Mouse (Mus musculus) megakaryocyte, embryonic 14.5 days (primary cell): ENCODE data around the gene Rps6ka4. TPM values are rescaled to one million over a fixed set of nuclear protein-coding genes. Genes with fewer than 3 reads are reported as not detected.

Experiments used
- H3K27me3 ChIP-seq: replicated peaks from 2 replicates; pipeline ENCODE3; 2012; ENCODE audit warnings: inconsistent platforms
- H3K36me3 ChIP-seq: replicated peaks from 2 replicates; pipeline ENCODE3; 2012; ENCODE audit warnings: low read length, inconsistent platforms, mixed read lengths
- H3K4me1 ChIP-seq: 2 replicates; pipeline ENCODE4 v1.6.1; 2012; ENCODE audit warnings: inconsistent platforms
- H3K4me3 ChIP-seq: replicated peaks from 2 replicates; pipeline ENCODE3; 2012; ENCODE audit warnings: moderate library complexity, mild to moderate bottlenecking, inconsistent platforms
- H3K9me3 ChIP-seq: 2 replicates; pipeline ENCODE4 v1.6.1; 2012; ENCODE audit warnings: inconsistent platforms
- FLI1 ChIP-seq: IDR thresholded peaks from 2 replicates; pipeline ENCODE4 v1.6.1; 2012; ENCODE audit warnings: low read length, inconsistent platforms, mixed read lengths
- GATA1 ChIP-seq: IDR thresholded peaks from 3 replicates; pipeline ENCODE4 v1.6.1; 2012; ENCODE audit warnings: mixed read lengths, low read length, inconsistent platforms, borderline replicate concordance
- polyA plus RNA-seq: library from polyadenylated mRNA; stranded (reverse); fragments of >175 nt; gene quantifications from 2 replicates; pipeline ENCODE4 v1.2.3, GENCODE M21; 2012; ENCODE audit warnings: low replicate concordance; ENCODE audit not compliant: insufficient read depth

Gene Rps6ka4
- polyA plus RNA-seq: 32.8 and 44.2 TPM in 2 replicates

DNA sequence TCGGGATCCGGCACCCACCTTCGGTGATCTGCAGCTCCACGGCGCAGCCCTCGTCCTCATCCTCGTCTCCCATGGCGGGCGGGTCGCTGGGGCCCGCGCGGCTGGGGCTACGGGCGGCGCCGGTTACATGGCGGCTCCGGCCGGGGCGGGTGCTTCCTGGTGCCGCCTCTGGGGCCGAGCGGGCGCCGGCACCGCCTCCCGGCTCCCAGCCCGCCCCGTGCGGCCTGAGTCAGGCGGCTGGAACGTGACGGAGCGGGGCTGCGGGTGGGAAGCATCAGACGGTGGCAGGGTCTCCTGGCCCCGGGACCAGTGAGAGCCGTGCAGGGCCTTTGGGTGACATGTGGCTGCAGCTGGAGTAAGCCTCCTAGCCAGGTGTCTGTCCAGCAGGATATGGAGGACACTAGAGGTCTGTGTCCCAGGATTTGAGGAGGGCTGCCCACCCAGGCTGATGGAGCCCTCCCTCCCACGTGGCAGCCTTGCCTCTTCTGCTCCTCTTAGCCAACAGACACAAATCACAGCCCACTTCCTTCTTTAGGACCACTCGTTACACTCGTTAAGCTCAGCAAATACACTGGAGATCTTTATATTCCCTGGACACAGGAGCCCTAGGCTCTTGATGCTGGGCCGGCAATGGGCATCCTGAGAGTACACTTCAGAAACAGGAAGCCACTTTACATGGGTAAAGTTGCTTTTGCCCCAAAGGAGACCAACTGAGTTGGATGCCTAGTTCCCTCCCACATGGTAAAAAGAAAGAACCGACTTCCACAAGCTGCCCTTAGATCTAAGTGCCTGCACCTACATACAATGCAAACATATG, at the start of gene Rps6ka4:
Gene Rps6ka4, minus strand, starts transcription at position 162 of the 817 bp plus-strand sequence.
- TF ChIP-seq FLI1 (no peak), GATA1 (no peak)
- Histone ChIP-seq H3K4me1 (peaks cover 31% of the 10 kb centered on the region), H3K9me3 (no peaks in the 10 kb centered on the region), H3K36me3 (peaks cover 59% of the 10 kb centered on the region), H3K4me3 (peak within 1 kb of the TSS; percentile 100), H3K27me3 (no peaks in the 10 kb centered on the region)

DNA sequence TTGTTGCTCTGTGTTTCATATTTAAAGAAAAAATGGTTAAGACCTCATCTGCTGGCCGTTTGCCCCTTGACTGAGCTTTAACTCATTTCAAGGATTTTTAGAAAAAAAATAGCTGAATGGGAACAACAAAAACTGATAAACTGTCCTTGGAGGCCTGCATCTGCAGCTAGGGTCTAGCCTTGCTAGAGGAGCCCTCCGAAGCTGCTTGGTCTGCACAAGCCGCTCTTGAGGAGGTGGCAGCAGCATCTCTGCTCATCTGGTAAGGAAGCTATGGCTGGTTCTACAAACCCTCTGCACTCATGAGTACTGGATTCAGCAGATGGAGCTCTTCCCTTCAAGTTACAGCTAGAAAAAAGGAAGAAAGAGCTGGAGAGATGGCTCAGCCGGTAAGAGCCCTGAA, 37.5 kb upstream of the Rps6ka4 start:
- H3K36me3 ChIP-seq: peaks cover 3% of the 10 kb centered on the region
- no peak overlapping the region for H3K4me3 ChIP-seq
- peaks cover 43% of the 10 kb centered on the region for H3K4me1 ChIP-seq
- TF ChIP-seq FLI1 (no peak), GATA1 (no peak)
- peaks cover 4% of the 10 kb centered on the region; the same call in 1 of the 2 replicates for H3K9me3 ChIP-seq
- no peaks in the 10 kb centered on the region for H3K27me3 ChIP-seq

DNA sequence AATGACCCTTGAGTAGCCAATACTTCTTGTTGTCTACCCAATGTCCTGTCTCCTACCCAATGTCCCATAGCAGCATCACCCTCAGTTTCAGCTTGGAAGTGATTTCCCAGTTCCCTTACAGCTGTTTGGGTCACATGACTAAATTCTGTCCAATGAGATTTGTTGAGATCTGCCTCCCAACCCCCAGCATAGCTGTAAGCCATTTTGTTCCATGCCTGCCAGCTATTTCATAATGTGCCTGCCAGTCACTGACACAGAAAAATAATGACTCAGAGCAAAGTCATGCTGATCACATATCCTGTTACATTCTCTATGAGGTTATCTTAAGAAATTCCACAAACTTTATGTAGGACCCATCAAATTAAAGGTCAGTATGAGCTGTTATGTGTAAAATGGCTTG, 36.4 kb upstream of the Rps6ka4 start:
- no peak overlapping the region for H3K4me3 ChIP-seq
- peaks cover 3% of the 10 kb centered on the region for H3K36me3 ChIP-seq
- peaks cover 55% of the 10 kb centered on the region for H3K4me1 ChIP-seq
- H3K27me3 ChIP-seq: no peaks in the 10 kb centered on the region
- TF ChIP-seq GATA1 (no peak), FLI1 (no peak)
- peaks cover 4% of the 10 kb centered on the region; the same call in 1 of the 2 replicates for H3K9me3 ChIP-seq

DNA sequence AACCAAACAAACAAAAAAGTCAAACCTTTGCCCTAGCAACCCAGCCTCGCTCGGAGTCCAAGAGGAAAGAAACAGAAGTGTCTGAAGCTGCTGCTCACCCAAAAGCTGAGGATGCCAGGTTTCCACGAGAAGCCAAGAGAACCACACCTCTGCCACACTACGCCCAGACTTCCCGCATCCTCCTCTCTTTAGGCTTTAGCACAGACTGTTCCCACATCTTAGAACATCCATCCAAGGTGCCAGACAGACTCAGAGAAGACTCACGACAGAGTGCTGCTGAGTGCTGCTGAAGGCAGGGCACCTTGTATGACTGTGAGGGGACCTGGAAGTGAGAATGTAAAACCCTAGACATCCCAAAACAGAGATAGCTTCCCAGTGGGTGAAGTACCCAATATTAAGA, 35.4 kb upstream of the Rps6ka4 start:
- peaks cover 3% of the 10 kb centered on the region for H3K36me3 ChIP-seq
- H3K4me3 ChIP-seq: no peak overlapping the region
- H3K9me3 ChIP-seq: peaks cover 4% of the 10 kb centered on the region; the same call in 1 of the 2 replicates
- H3K4me1 ChIP-seq: peaks cover 65% of the 10 kb centered on the region
- no peaks in the 10 kb centered on the region for H3K27me3 ChIP-seq
- TF ChIP-seq GATA1: no peak
- TF ChIP-seq FLI1: no peak

DNA sequence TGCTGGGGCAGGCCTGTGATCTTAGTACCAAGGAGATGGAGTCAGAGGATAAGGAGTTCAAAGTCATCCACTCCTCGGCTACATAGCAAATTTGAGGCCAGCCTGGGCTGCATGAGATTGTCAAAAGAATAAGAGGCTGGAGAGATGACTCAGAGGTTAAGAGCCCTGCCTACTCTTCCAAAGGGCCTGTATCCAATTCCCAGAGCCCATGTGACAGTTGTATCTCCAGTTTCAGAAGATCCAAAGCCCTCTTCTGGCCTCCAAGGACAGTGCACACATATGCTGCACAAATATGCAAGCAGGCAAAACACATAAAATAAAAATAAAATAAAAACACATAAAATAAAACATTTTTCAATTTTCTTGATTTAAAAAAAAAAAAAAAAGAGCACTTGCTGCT, 33.8 kb upstream of the Rps6ka4 start:
- H3K27me3 ChIP-seq: no peaks in the 10 kb centered on the region
- H3K9me3 ChIP-seq: no peaks in the 10 kb centered on the region; the same call in 1 of the 2 replicates
- H3K4me3 ChIP-seq: no peak overlapping the region
- no peaks in the 10 kb centered on the region for H3K36me3 ChIP-seq
- H3K4me1 ChIP-seq: peaks cover 74% of the 10 kb centered on the region
- TF ChIP-seq FLI1 (no peak), GATA1 (no peak)

DNA sequence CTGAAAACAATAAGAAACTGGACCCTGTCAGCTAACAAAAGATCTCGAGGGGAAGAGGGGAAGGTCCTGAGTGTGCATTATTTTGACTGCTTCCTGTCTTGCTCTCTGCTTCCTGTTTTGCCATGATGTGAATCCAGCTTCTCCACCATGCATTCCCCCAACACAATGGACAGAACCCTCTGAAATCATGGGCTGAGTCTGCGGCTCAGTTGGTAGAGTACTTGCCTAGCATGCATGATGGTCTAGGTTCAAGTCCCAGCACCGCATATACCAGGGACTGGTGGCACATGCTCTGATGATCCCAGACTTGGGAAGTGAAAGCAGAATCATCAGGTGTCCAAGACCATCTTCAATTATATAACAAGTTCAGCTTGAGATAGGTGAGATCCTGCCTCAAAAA, 32.3 kb upstream of the Rps6ka4 start:
- Histone ChIP-seq H3K4me1 (peaks cover 72% of the 10 kb centered on the region), H3K9me3 (no peaks in the 10 kb centered on the region), H3K4me3 (peak overlapping the region; percentile 64), H3K36me3 (no peaks in the 10 kb centered on the region), H3K27me3 (no peaks in the 10 kb centered on the region)
- TF ChIP-seq GATA1 (no peak), FLI1 (no peak)

DNA sequence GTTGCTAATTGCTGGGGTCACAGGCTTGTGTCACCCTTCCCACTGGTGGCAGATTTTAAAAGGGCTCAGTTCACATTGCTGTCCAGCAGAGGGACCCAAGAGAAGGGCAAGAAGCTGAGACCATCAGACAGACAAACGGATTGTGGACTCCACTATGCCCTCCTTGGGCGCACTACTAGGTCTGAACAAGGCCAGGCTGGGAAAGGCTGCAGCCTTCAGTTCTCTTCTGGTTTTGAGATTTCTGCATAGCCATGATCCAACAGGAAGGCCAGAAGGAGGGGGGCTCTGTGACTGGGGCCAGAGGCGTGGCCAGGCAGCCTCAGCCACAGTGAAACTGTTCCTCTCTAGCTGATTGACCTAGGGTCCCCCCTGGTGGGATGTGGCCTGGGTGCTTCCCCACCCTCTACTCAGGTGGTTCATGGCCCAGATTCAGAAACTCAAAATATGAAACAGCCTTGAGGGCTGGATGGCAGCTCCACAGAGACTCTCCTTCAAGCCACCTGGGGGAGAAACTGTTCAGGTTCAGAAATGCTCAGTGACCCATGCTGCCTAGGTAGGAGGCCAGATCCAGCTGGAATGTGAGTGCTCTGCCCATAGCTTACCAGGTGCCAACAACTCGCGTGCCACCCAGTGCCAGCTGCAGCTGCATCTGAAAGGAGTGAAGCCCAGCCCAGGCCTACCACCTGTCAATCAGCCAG, 31.3 kb upstream of the Rps6ka4 start:
- H3K27me3 ChIP-seq: no peaks in the 10 kb centered on the region
- no peaks in the 10 kb centered on the region for H3K36me3 ChIP-seq
- no peaks in the 10 kb centered on the region for H3K9me3 ChIP-seq
- peak overlapping the region; percentile 85 for H3K4me3 ChIP-seq
- TF ChIP-seq FLI1 (no peak), GATA1 (no peak)
- H3K4me1 ChIP-seq: peaks cover 65% of the 10 kb centered on the region

DNA sequence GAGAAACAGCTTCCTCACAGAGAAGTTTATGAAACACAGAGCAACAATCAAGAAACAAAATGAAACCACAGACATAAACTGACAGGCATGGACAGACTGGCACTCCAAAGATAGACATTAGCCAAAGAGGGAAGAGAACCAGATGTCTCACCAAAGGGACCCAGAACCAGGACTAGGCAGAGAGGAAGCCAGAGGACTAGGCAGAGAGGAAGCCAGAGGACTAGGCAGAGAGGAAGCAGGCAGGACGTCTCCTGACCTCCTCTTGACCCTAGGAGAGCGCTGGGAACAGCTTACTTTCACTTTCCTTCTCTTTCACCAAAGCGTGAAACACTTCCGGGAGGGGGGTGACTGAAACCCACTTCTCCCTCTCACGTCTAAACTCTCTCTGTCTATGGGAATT, 28.9 kb upstream of the Rps6ka4 start:
- H3K4me3 ChIP-seq: peak overlapping the region; percentile 91
- H3K27me3 ChIP-seq: no peaks in the 10 kb centered on the region
- H3K4me1 ChIP-seq: peaks cover 47% of the 10 kb centered on the region
- no peak for TF ChIP-seq GATA1
- no peak for TF ChIP-seq FLI1
- no peaks in the 10 kb centered on the region for H3K9me3 ChIP-seq
- peaks cover 5% of the 10 kb centered on the region for H3K36me3 ChIP-seq

DNA sequence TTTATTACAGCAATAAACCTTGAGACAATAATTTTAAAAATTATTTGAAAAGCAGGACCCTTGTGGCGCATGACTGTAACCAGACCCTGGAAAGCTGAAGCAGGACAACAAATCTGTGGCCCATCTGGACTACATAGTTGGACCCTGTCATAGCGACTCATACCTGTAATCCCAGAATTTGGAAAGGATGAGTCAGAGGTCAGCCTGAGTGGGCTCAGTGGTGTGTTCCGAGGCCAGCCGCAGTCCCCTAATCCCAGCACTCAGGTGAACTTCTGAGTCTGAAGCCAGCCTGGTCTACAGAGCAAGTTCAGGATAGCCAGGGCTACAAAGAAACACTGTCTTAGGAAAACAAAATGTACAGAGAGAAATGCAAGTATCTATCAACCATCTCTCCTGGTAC, 21.0 kb upstream of the Rps6ka4 start:
- H3K27me3 ChIP-seq: no peaks in the 10 kb centered on the region
- H3K4me1 ChIP-seq: peaks cover 45% of the 10 kb centered on the region
- TF ChIP-seq GATA1 (no peak), FLI1 (no peak)
- no peaks in the 10 kb centered on the region for H3K9me3 ChIP-seq
- peaks cover 30% of the 10 kb centered on the region for H3K36me3 ChIP-seq
- no peak overlapping the region for H3K4me3 ChIP-seq

DNA sequence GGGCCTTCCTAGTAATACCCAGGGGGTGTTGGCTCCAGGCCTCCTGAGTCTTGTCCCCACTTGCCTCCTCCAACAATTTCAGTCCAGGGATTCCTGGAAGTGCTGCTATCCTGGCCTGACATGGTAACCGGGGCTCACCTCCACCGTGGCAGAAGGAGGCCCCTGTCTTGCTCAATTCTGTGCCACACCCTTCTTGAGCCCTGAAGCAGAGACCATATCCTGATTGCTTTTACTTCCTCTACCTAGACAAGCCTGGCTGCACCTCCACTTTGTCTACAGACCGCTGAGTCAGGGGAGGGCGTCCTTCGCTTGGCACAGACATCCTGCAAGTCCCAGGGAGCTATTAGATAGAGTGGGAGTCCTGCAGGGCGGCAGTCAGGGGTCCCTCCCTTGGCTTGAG, 20.3 kb upstream of the Rps6ka4 start:
- TF ChIP-seq GATA1 (no peak), FLI1 (no peak)
- Histone ChIP-seq H3K9me3 (no peaks in the 10 kb centered on the region), H3K36me3 (peaks cover 38% of the 10 kb centered on the region), H3K4me3 (peak overlapping the region; percentile 14), H3K4me1 (peaks cover 53% of the 10 kb centered on the region), H3K27me3 (no peaks in the 10 kb centered on the region)
